Mouse (Mus musculus) ES-E14 (cell line): ENCODE measurements at regions not wholly inside any gene's neighbourhood (a gene's known extent, or its start where the extent isn't known, plus 50 kb on each side); places are given as distances from the start of the nearest gene placed in this dataset.

Source experiments
- CHD2 ChIP-seq: IDR thresholded peaks from 2 replicates; pipeline ENCODE4 v1.6.1; 2014; ENCODE audit warnings: mild to moderate bottlenecking, low read depth, low read length, inconsistent platforms
- HCFC1 ChIP-seq: IDR thresholded peaks from 2 replicates; pipeline ENCODE4 v1.6.1; 2012; ENCODE audit warnings: low read length, inconsistent platforms, borderline replicate concordance; ENCODE audit not compliant: insufficient read depth
- MAFK ChIP-seq: IDR thresholded peaks from 2 replicates; pipeline ENCODE4 v1.6.1; 2014; ENCODE audit warnings: mild to moderate bottlenecking, low read depth, low read length, inconsistent platforms; ENCODE audit not compliant: insufficient read depth
- ZC3H11A ChIP-seq: IDR thresholded peaks from 2 replicates; pipeline ENCODE4 v1.6.1; 2012; ENCODE audit warnings: low read depth, mild to moderate bottlenecking, inconsistent platforms, low read length, borderline replicate concordance
- ZNF384 ChIP-seq: IDR thresholded peaks from 2 replicates; pipeline ENCODE4 v1.6.1; 2012; ENCODE audit warnings: low read depth, low read length, inconsistent platforms

- no peak for TF ChIP-seq ZC3H11A
- no peak for TF ChIP-seq HCFC1
- TF ChIP-seq MAFK: no peak
- no peak for TF ChIP-seq CHD2
- no peak for TF ChIP-seq ZNF384
These were observed 279.1 kb downstream of the Psat1 start for GRCm38 (mm10) chr19:15667889-15668623.
